Mouse (Mus musculus): ENCODE data around the gene Mrpl37.
"Not testable (repeated sequence)": the region's sequence is repeated elsewhere in the genome, so short reads cannot be mapped to it uniquely, and the experiment has no call there.

The Mrpl37 gene

DNA sequence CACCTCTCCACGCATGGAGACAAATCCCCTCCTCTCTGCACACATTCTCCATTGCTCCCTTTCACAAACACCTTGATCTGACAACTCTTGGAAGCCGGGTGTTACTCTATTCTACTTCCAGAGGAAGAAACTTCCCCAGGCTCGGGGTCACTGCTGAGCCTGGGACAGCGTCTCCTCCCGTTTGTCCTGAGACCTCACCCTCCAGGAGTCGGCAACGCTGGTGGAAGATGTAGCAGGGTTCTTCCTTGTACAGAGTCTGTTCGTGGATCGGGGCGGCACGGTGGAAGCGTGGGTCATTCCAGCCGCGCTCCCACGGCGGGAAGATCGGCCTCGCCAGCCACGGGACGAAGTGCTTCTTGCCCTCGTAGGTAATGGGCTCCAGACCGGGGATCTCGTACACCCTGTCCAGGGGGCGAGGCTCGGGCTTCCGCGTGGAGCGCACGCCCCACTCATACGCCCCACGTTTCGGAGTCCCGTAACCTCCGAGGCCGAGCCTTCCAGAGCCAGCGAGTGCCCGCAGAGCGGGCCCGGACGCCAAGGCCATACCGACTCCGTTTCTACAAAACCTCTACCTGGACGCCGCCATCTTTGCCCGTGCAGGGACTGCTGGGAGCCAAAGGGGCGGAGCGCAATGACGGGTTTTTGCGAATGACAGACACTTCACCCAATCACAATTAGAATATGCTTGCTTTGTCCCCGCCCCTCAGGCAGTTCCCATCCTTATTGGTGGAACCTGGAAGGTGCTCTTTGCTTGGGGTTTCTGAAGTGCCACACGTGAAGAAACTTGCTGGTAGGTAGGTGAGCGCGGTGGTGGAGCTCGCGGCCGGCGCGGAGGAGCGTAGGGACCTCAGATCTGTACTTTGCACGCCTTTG is at the start of gene Mrpl37, which contains the start of gene Cyb5rl:
Gene Mrpl37, minus strand, starts transcription at position 617 of the 873 bp plus-strand sequence.
Gene Cyb5rl, plus strand, starts transcription at position 737 of the 873 bp plus-strand sequence.
- DNase-seq = peak; percentile 96 to 97

DNA sequence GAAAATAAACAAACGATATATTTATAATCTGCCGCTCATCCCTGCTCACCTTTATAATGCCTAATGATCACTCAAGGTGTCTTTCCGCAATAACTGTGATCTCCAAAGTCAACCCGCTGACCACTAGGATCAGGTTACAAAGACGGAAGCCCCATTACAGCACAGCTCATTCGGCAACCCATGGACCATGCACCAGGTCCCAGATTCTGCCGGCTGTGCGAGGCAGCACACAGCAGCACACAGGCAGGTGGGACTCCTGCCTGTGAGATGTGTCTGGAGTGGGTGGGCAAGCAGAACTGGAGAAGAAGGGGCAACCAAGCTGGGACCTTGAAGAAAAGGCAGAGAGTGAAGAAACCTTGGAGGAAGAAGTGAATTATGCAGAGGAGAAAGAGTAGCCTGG is 47.6 kb upstream of the Mrpl37 start:
- DNase-seq = no peak

DNA sequence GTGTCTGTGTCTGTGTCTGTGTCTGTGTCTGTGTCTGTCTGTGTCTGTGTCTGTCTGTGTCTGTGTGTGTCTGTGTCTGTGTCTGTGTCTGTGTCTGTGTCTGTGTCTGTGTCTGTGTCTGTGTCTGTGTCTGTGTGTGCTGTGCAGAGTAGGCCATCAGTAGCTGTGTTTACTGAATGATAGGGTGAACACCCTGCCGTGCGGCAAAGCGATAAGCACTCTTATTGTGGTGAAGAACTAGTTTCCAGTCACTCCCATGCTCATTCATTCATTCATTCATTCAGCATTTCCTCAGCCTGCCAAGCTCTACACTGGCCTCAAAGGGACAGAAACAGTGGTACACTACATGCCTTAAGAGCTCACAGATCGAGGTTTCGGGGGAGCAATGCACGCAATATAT is 42.5 kb upstream of the Mrpl37 start:
- DNase-seq = not testable (repeated sequence)

DNA sequence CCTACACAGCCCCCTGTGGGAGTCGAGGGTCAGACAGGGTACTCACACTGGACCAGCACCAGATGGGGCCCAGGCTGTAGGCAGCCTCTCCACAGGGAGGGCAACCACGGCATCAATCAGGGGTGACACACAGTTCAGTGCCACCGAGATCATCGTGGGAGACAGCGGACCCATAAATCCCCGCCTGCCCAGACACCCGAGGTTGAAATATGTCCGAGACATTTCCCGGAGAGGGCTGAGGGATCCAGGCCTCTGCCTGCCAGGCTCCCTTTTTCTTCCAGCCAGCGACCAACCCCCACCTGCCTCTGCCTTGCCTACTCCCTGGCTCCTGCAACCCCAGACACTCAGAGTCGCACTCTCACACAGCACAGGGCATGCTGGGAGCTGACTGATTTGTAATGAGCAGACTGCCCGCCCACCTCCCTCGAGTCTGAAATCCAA is 41.6 kb upstream of the Mrpl37 start:
- no peak for DNase-seq

DNA sequence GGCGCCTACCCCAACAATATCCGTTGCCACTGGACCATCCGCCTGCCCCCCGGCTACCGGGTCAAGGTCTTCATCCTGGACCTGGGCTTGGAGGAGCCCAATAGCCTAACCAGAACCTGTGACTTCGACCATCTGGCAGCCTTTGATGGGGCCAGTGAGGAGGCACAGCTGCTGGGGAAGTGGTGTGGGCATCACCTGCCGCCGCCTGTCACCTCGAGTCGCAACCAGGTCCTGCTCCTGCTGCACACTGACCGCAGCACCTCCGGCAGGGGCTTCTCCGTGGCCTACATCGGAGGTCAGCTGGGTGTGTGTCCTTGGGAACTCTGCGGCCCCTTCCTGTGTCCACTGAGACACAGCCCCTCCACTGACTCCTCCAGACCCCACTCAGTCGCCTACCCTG is 40.1 kb upstream of the Mrpl37 start:
- DNase-seq = no peak

DNA sequence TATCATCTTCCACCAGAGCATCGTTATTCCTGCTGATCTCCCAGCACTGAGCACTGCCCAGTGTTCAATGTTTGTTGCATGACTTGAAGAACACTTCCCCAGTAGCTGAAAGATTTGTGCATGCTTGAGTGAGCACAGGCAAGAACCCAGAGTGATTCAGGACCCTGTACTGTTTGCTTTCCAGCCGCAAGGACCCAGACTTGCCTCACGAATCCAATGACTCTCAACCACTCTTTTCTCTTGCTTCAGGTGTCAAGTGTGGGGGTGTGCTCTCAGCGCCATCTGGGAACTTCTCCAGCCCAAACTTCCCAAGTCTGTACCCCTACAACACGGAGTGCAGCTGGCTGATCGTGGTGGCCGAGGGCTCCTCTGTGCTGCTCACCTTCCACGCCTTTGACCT is 35.6 kb upstream of the Mrpl37 start:
- DNase-seq = no peak

DNA sequence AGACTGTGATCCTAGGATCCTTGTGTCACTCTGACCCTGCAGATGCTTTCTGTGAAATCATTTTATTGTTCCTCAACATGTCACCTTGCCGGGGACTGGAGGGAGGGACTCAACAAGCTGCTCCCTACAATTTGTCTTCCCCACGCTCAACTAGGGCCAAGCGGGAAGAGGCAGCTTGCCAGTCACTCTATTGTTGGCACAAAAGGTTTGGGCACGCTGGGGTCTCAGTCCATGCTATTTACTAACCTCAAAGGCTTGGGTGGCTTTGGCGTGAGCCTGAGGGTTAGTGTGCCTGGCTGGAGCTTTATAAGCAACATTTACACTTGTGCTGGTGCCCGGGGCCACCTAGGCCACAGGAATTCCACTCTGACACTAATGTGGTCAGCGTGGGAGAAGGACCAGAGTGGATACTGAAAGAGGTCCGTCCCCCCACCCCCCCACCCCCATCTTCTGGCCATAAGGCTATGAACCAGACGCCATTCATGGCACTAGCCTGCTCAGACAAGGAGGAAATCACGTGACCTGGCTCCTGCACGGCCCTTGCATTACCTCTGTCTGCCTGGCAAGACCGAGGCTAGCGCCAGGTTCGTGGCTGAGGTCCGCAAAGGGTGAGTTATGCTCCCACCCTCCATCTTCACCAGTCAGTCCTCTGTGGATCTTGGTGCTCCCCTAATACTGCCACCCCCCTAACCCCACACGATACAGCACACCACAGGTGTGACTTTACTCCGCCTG is 32.3 kb upstream of the Mrpl37 start:
- DNase-seq = no peak

DNA sequence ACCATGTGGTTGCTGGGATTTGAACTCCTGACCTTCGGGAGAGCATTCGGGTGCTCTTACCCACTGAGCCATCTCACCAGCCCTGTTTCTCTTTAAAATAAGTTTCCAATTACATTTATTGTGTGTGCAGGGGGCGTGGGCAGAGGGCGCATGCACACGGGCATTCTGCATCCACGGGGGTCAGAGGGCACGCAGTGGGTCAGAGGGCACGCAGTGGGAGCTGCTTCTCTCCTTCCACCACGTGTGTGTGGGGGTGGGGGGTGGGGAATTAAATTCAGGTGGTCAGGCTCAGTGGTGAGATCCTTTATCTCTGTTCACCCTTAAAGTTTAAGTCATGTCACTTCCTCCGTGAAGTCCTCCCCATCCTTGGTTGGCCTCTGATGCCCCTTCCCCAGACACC is 31.7 kb upstream of the Mrpl37 start:
- DNase-seq = no peak

DNA sequence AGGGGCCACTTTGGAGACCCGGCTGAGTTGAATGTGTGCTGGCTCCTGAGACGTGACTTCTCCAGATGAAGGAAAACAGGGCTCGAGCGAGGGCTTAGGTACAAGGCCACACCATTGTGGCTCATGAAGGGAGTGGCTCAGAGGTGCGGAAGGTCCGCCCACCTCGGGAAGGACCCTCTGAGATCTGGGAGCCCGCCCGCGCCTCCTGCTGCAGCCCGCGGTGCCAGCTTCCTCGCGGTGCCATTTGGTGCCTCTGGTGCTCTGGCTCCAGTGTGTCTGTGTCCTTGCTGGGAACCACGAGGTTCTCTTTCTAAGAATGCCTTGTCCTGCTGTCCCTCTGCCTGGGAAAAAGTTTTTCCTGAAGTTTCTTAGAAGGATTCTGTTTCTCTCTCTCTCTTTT is 31.2 kb upstream of the Mrpl37 start:
- no peak for DNase-seq

DNA sequence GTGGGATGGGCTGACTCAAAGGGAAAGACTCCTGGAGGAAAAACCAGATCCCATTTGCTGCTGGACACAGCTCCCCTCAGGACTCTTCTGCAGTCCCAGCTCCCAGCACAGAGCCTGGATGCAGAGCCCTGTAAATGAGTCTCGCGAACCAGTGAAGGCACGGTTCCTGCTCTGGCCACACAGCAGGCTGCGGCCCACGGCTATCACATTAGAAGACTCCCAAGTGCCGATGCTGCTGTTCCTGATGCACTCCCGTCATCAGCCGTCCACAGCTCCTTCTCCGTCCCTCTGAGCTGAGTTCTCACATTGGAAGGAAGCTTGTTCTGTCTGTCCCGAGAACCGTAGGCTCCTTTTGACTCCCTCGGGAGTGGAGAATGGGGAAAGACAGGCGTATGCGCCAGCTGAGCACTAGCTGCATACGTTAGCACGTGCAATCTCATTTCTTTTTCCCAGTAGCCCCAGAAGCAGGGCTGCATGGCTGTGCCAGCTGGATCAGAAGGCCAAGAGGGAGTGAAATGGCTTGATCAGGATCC is 30.2 kb upstream of the Mrpl37 start, which contains the start of gene Cdcp2:
Gene Cdcp2, plus strand, starts transcription at position 51 of the 533 bp plus-strand sequence.
- no peak for DNase-seq

DNA sequence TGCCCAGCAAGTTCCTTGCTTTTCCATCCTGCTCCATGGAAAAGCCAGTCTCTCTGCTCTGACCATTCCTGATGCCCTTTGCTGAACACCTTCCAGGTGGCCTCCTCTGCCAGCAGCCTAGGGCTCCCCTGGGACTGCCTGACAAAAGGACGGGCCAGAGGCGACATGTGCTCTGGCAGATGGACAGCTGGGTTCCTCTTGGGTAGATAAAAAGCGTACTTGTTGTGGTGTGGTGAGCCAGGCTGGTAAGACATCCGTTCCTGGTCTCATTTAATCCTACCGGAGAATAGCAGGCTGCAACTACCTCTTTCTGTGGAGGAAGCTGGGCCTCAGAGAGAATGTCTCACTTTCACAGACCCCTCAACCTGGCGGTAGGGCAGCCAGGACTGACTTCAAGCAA is 29.4 kb upstream of the Mrpl37 start:
- DNase-seq = peak; percentile 19 to 25

DNA sequence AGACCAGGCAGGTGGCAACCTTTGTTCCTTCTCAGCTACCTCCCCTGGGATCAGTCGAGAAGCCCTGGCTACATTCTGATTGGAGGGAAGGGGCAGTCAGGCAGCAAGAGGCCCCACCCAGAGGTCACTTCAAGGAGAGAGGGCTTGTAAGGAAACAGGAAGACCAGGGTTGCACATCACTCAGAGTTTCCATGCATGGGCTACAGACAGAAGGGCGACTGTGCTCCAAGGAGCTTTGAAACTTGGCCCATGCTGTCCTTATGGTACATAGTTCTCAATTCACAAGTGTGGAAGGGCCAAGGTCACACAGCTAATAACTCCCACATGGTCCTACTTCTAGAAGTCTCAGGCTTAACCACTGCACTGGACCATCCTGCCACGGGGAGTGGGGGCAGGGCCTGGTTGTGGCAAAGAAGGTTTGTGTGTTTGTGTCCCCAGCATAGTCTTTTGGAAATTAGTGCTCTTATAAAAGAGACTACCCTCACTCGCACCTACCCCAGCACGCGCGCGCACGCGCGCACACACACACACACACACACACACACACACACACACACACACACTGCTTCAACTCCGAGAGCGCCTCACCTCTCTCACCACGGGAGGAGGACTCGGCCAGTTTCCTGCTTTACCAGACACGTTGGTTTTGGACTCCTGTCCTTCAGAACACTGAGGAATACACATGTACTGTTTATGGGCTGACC is 28.0 kb upstream of the Mrpl37 start:
- DNase-seq = no peak

DNA sequence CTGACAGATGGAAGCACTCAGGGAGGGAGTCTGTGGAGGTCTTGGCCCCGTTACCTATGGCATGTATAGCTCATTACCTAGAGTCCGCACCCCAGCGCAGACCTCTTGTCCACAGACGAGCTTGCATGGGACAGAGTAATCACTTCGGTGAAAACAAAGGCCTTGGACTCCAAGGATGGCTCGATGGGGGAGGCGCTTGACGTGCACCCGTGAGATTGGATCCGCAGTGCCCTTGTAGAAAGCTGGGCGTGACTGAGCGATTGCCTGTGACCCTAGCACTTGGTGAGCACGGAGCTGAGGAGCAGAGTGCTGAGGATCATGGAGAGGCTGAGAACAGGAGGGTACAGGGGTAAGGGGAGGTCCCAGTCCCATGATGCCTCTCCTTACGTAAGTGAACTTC is 25.0 kb upstream of the Mrpl37 start:
- no peak for DNase-seq

DNA sequence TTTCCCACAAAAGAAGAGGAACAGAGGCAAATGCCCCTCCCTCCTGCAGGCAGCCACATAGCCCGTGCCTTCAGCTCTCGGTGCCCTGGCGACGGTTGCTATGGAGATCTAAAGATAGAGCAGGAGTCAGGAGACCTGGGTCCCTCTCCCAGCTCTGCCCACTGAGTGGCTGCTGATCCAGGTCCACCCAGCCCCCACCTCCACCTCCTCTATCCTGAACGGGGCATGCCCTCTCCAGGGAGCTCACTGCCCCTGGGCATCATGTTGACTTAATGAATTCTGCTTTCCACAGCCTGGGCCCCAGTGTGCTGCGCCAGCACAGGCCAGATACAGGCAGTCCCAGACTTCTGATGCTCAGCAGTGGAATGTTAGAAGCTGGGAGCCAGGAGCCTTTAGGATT is 18.2 kb upstream of the Mrpl37 start:
- DNase-seq = peak in 1 of 2 experiments; percentile 21

DNA sequence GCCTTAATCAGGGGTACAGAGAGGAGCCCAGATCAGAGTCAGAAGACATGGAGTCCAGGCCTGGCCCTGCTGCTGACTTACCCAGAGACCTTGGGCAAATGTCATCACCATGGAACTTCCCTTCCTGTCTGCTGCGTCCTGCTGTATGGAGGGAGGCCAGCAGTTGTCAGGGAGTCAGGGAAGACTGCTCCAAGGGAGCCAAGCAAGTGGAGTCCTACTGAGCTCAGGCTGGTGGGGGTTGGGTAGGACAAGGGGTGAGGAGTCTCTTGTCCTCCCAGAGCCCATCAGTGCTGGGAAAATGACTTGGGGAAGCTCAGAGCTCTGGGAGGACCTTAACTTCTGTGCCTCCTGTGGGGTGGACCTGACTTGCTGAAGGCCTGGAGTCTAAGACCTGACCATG is 17.7 kb upstream of the Mrpl37 start:
- DNase-seq = peak in 1 of 2 experiments; percentile 13

DNA sequence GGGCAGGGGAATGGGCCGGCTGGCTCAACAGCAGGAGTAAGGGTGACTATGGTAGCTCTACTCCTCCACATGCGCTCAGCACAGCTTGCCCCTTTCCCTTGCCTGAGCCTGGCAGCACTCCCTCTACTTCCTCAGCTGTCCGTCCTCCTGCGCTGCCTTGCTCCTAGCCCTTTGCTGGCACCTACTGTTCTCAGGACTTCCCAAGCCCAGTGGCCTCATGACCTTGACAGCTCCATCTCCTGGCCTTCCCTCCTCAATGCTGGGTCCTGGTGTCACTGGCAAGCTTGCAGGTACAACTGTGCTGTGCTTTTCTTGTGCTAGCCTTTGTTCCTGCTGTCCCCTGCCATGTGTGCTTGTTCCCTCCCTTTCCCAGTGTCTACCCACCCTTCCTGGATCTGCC is 16.5 kb upstream of the Mrpl37 start:
- DNase-seq = no peak

DNA sequence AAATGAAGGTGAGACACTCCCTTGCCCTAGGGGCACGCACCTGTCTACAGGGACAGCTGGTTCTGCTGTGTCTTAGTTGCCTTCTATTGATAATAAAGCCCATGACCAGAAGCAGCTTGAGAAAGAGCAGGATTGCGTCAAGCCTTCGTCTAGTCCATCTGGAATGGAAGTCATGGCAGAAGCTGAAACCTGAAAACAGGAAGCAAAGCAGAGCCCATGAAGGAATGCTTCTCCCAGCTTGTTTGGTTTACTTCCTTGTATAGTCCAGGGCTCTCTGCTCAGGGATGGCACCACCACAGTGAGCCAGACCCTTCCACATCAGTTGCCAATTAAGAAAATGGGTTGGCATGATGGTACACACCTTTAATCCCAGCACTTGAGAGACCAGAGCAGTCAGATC is 15.5 kb upstream of the Mrpl37 start:
- no peak for DNase-seq

DNA sequence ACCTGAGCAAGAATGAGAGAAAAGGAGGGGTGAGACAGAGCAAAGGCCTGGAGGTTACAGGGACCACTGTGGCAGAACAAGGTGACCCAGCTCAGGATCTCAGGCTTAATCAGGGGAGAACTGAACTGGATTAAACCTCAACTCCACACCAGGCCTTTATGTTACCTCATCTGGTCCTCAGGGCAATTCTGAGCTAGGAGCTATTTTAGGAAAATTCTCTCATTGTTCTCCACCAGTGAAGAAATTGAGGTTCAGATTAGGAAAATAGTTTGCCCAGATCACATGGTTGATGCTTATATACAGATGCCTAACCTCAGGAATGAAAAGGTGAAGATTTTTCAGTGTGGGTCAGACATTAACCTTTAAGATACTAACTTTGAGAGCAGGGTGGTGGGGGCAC is 13.0 kb upstream of the Mrpl37 start:
- no peak for DNase-seq

DNA sequence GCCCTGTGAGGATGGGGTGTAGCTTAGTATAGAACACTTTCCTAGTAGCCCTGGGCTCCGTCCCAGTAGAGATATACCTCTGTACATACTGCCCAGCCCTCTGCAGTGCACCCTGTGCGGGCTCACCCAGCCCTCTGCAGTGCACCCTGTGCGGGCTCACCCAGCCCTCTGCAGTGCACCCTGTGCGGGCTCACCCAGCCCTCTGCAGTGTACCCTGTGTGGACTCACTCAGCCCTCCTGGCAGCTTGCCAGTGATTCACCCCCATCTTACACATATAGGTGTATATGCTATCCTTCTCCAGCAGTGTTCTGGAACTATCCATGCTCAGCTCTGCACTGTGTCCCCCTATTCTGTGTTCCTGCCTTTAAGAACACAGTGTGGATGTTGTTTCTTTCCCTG is 12.2 kb upstream of the Mrpl37 start:
- DNase-seq = no peak

DNA sequence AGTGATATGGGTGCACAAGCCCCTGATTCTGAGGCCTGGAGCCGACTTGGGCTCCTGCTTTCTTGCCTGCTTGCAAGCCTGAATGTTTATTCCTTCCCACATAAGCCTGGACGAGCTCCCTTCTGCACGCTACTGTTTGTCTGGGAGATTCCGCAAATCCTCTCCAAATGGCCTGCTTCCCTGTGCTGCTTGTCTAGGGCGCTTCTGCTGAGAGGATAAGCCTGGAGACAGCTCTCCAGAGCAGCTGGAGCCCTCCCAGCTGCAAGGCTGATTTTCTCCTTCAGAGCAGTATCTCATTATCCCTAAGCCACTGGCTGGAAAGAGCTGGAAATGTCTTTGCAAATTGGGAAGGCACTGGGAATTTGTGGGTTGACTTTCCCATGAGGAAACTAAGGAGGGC is 8.8 kb upstream of the Mrpl37 start:
- DNase-seq = no peak

DNA sequence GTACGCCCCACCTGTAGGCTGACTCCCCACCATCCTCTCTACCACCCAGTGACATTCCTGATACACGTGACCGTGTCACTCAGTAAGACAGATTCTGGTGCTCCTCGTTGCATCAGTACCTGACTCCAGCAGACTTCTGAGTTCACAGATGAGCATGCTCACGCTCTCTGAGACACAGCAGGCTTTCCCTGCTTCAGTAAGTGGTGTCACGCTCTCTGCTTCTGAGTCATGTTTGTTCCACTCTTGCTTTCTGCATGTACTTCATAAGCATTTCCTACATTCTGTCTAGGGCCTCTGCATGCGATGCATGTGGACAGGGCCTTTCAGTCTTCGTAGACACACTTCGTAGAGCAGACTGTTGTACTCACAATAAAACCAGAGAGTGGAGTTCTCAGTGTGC is 5.7 kb upstream of the Mrpl37 start:
- DNase-seq = no peak

DNA sequence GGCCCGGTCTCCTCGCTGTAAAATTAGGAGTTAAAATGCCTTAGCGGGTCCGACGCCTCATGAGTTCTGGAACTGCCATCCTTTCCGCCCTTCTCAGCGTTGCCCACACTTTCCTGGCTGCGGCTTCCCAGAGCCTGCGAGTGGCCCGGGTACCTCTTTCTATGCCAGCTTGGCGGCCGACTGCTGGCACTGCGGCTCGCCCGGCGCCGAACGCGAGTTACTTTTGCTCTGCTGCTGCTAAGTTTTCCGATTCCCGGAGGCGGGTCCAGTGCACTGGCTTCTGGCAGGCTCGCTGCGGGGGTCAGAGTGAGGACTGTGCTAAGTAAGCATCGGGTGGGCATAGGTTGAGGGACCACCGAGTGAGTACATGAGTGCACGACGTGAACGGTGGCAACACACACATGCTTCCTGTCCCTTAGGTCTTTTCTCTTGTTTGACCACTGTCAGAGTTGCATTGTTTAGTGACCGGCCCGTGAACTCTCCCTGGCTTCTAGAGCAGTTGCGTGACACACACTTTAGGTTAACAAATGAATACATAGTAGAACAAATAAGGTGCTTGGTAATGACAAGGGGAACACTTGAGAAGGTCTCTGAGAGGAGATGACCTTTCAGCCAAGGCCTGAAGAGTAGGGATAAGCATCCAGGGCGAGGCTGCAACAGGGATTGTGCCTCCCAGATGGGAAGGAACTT is 628 bp upstream of the Mrpl37 start:
- peak in 1 of 2 experiments; percentile 39 for DNase-seq
